In genomic region chr5:8622596-8623231, GRCm38 (mm10) we compare ENCODE assay signal across 8 mouse cellular contexts. TPM values are rescaled to one million over a fixed set of nuclear protein-coding genes. Genes with fewer than 3 reads are reported as not detected.
DNase-seq lines count a peak whose midpoint lies in the region; ATAC-seq and TF ChIP-seq lines count a peak whose summit lies in the region.

Rundc3b (minus strand) TSS chr5:8622952.

- DNase-seq in gastrocnemius, postnatal 14 days = peak; percentile 80
- peak; percentile 97 for DNase-seq in induced T-regulatory cell, adult 2 months (ENCODE audit: low read depth)
- peak; percentile 64 to 95 for DNase-seq in left cerebral cortex, adult 8-10 months (ENCODE audit: low spot score in 2 of 2)
- peak; percentile 90 to 93 for DNase-seq in right cerebral cortex, adult 2 months (ENCODE audit: low spot score in 2 of 2)
- peak; percentile 20 for DNase-seq in urinary bladder, postnatal 10 days (ENCODE audit: low spot score)

- ATAC-seq in activated CD4-positive, CD25-positive, alpha-beta regulatory T cell, adult 4 months = peak; percentile 95
- ATAC-seq in megakaryocyte, adult 5-6 weeks (ENCODE audit: poor library complexity, severe bottlenecking) = peak; percentile 93

- no peaks in the 10 kb centered on the region; the same call in 1 of the 2 replicates for H3K4me1 ChIP-seq in cortical plate, adult 2 months (ENCODE audit: control insufficient read depth, insufficient read depth, low read length)

- peak; percentile 65; the same call in 1 of the 2 replicates for TF ChIP-seq POLR2A in cortical plate, adult 2 months (IDR thresholded peaks at IDR 0.05; ENCODE audit: extremely low read depth, insufficient read depth, low read length)

- intact Hi-C loops in gastrocnemius, postnatal 14 days (cut with DNase I; ENCODE audit: low total_unique reads) = no loop called here

- H3K27ac ChIP-seq in cortical plate, adult 2 months (ENCODE audit: insufficient read depth, low read length) = peak within 1 kb of the TSS; percentile 80

- H3K4me3 ChIP-seq in cortical plate, adult 2 months (ENCODE audit: insufficient read depth, low read length) = peak within 1 kb of the TSS; percentile 69

- no peak for TF ChIP-seq CTCF in cortical plate, adult 2 months (IDR thresholded peaks at IDR 0.05; ENCODE audit: extremely low read depth, insufficient read depth, low read length)

RNA-seq across cellular contexts. Expression of gene Rundc3b, which starts in this region (rescaled TPM):
- polyA plus RNA-seq in activated CD4-positive, CD25-positive, alpha-beta regulatory T cell, adult 4 months (2017; shearing (Covaris generic)) = 1 to 10 TPM; 2.6 to 3.7 TPM
- polyA plus RNA-seq in cortical plate, adult 2 months (2012; rRNA removed) = 19.8 and 22.3 TPM in 2 replicates
- total RNA-seq in gastrocnemius, postnatal 14 days (2021) = under 1 TPM; 0.39 to 0.40 TPM
- 10 to 100 TPM; 33.8 to 39.3 (median 37.0) TPM for total RNA-seq in left cerebral cortex, adult 8-10 months (2022)
- 0.18 and 0.22 TPM in 2 replicates for total RNA-seq in megakaryocyte, adult 5-6 weeks (2015)
- total RNA-seq in megakaryocyte, adult 5-6 weeks (2017) = 0.59 and 0.85 TPM in 2 replicates

Comparison
In these comparisons a context has a peak if more than half of its experiments do, and no peak if none do; other contexts are left out.
1. Peak in every context shown above with its lines: DNase-seq, ATAC-seq, H3K4me3 ChIP-seq and H3K27ac ChIP-seq.
2. RNA of gene Rundc3b (total RNA-seq): 33.8 to 39.3 TPM in left cerebral cortex, adult 8-10 months; 0.18 to 0.85 TPM in megakaryocyte, adult 5-6 weeks and 0.39 to 0.40 TPM in gastrocnemius, postnatal 14 days; every median in the first group is over 10 times any median in the second.
3. Peak in DNase-seq in gastrocnemius, postnatal 14 days; RNA of the gene not detected or under 1 TPM.
4. Peak in ATAC-seq in megakaryocyte, adult 5-6 weeks; RNA of the gene not detected or under 1 TPM.
5. DNase-seq: peak in every context shown above with its lines; median percentile 97 in induced T-regulatory cell, adult 2 months; 92 in right cerebral cortex, adult 2 months; 80 in gastrocnemius, postnatal 14 days; 80 in left cerebral cortex, adult 8-10 months; 20 in urinary bladder, postnatal 10 days.